Mouse (Mus musculus) urinary bladder, adult 2 months (tissue): Measurements from ENCODE around the gene Stxbp1. TPM values are rescaled to one million over a fixed set of nuclear protein-coding genes. Genes with fewer than 3 reads are reported as not detected.

ENCODE experiments used
- DNase-seq: peaks from one replicate; pipeline ENCODE4 v3.0.0; 2022; ENCODE audit warnings: low spot score
- polyA plus RNA-seq: library from polyadenylated mRNA; depleted of rRNA; stranded (reverse); fragments of >200 nt; gene quantifications from 2 replicates; pipeline ENCODE4 v1.2.3, GENCODE M21; 2012; rRNA removed

Stxbp1 gene
- polyA plus RNA-seq, 1 experiment = 15.8 TPM

DNA sequence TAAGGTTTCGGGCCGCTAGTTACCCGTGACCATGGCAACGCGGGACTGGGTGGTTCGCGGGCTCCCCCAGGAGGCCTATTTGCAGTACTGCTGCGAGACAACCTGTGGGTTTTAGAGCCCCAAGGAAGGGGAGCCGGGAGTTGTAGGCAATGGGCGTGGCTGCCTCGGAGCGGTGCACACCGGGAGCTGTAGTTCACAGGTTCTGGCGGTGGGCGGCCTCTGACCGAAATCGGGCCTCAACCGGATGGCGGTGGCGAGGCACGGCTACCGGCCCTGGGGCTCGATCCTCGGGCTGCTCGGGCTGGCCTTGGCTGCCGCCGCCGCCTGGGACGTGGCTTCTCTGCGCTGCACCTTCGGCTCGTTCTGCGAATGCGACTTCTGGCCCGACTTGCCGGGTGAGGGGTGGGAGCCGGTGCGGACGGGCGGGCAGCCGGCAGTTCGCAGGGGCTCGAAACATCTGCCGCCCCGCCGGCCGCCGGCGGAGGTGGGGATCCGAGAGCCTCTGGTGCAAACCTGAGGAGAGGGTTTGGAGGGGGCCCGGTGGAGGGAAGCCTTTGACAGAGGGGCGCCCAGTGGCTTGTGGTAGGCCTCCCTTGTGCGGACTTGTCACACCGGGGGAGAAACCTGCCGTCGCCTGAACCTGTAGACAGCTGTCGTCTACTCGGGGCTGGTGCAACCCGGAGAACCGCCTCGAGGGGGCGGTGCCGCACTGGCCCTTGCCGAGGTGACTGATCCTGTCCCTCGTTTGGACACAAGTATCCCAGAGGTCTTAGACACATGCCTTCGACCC, 89.8 kb downstream of the Stxbp1 start, which contains the start of gene Tor2a:
Gene Tor2a (plus strand): TSS at position 179 of the 790 bp plus-strand sequence.
- DNase-seq = peak; percentile 85

DNA sequence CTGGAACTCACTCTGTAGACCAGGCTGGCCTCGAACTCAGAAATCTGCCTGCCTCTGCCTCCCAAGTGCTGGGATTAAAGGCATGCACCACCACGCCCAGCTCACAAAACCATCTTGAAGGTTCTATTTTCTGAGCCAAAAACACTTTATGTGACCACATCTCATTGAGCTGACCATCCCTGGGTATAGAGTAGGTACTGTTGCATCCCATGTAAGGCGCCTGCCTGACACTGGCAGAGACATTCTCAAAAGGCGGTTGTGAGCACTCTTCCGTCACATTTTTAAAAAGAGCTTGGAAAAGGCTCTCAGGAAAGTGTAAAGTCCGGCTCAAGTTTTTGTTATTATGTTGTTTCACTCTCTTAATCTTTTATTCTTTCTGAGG, 90.4 kb downstream of the Stxbp1 start:
- DNase-seq = no peak

DNA sequence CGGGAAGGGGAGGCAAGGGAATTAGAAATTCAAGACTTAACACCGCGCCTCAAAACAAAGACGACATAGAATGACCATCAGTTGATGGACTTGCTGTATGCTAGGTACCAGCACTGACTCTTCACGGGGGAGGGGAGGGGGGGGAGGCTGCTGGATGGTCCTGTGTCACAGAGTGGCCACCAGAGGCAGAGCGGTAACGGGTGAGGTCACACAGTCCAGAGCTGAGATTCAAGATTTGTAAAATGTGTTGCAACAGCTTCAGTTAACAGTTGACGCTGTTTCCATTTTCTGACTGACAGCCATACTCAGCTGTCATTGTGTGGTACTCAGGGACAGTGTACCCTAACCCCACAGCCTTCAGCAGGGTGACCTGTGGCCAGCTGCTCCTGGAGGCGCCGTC, 94.9 kb downstream of the Stxbp1 start:
- DNase-seq = no peak

DNA sequence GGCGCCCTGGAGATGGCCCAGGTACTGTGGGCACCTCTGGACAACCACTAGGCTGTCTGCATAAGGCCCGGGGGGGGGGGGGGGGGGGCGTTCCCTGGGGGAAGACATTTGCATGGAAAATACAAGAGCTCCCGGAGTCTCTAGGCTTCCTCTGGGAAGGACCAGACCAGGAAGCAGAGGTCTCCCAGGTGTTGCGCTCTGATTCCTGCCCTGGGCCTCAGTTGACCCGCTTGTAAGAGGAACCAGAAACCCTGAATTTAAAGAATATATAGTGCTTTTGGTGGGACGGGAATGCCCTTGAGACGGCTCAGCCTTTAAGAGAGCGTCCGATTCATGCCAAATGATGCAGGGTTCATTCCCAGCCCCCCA, 95.4 kb downstream of the Stxbp1 start:
- DNase-seq = no peak

DNA sequence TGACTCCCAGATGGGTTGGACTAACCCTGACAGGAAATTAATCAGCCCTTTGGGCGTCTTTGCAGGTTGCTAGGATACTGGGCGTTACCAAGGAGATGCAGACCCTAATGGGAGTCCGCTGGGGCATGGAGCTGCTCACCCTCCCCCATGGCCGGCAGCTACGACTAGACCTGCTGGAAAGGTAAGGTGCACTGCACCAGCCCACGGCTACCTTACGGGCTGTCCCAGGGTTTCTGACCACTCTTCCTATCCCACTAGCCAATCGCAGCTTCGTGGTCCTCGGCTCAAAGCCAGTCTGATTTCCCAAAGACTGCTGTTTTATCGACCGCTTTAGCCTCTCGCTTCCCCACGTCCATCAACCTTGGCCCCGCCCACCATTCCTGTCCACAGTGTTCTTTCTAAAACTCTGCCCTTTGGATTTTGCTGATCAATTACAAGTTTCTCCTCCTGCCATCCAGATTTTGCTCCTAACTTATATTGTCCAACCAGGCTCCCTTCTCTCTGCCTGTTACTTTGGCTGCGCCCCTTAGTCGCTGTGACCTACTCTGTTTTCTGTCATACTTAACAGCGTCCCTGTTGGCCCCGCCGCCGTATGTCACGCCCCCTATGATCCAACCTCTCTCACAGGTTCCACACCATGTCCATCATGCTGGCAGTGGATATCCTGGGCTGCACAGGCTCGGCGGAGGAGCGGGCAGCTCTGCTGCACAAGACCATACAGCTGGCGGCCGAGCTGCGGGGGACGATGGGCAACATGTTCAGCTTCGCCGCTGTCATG, 96.0 kb downstream of the Stxbp1 start:
- DNase-seq = peak; percentile 48

DNA sequence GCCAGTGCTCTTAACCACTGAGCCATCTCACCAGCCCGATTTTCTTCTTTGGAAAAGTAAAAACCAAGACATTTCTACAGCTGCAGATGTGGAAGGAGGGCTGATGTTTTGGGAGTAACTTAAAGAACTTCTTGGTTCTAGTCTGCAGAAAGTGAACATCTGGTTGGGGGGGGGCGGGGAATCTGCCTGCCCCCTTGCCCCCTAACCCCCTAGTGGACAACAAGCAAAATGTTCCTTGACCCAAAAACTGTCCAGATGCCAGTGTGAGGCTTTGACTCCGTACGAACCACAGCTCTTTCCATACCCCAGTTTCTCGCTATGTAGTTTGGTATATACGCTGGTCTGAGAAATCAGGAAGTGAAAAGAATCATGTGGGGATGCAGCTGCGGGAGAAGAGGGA, 96.8 kb downstream of the Stxbp1 start:
- DNase-seq = no peak

DNA sequence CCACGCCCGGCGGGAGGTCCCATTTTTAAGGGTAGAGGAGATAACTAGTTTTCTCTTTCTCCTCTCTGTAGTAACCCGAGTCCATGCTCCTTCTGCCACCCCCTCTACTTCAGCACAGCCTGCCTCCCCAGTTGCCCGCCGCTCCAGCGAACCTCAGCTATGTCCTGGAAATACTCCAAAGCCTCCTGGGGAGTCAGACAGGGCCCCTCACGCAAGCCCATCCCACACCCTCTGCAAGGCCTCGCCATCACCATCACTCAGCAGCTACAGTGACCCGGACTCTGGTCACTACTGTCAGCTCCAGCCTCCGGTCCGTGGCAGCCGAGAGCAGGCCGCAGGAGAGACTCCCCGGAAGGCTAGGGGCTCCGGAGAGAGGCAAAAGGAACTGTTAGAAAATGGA, 98.0 kb downstream of the Stxbp1 start:
- no peak for DNase-seq

DNA sequence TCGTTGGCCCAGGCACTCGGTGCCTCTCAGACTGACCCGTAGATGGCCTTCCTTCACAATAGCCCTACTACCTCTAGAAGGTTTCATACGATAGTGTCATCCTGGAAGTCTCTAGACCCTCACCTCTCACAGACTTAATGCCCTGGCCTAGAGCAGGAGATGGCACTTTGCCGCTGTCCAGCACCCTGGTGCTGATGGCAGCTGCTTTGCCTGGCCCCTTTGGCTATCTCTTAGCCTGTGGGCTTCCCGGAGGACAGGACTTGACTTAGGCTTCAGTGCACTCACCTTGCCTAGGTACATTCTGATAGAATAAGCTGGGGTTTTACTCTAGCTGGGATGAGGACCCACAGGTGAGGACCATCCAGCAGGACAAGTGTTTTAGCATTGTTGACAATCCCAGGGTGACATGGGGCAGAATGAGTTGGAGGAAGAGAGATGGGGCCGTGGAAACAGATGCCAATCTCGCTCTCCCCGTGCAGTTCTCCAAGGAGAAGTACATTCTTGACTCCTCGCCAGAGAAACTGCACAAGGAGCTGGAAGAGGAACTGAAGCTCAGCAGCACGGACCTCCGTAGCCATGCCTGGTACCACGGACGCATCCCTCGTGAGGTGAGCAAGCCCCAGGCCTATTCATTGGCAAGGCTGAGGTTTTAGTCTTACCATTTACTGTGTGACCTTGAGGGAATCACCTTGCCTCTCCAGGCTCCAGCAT, 102.6 kb downstream of the Stxbp1 start:
- DNase-seq = no peak

DNA sequence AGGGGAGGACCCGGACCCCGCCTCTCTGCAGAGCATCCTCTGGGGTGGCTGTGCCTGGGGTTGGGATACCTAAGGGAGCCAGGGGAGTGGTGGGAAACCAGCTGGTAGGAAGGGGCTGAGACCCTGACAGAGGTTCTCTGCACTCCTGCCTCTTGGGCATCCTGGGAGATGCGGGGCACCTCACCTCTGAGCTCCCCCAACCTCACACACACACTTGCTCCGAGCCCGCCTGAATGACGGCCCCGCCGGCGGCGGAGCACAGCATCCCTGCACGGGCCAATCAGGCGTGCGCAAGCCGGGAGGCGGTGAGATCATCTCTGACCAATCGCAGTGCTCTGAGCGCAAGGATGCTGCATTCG, 104.9 kb downstream of the Stxbp1 start:
- no peak for DNase-seq

DNA sequence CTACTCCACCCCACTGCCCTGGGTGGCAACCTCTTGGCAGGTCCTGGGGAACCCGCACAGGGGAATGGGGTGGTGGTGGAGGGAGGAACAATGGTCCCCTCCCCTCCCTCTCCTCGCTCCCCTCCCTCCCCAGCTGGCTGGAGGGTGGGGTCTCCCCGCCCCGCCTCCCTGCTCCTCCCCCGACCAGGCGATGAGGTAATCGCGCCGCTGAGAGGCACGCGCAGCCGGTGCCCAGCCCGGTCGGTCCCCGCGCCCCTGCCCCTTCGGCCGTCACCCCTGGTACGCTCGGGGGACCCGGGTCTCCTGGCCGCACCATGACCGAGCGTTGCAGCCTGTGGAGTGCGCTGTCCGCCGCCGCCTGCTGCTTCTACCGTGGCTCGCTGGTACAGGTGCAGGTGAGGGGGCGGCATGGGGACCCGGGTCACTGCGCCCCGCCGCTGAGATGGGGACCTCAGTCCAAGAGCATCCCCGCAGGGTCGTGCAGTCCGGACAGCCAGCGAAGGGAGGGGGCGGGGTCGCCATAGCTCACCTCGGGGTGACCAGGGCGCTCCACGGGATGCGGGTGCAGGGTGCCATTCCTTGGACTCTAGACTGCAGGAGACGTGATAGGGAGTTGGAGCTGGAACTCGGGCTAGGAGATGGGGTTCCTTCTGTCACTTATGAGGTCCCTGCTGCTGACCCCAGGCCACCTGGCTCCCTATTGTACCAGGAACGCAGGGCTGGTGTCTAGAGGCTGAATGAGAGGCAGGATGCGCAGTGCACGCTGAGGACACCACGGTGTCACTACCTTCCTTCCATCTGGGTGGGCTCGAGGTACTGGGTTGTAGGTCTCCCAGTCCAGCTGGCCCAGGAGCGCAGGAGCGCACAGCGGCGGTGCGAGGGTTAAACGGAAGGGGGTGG, 105.5 kb downstream of the Stxbp1 start:
- no peak for DNase-seq

DNA sequence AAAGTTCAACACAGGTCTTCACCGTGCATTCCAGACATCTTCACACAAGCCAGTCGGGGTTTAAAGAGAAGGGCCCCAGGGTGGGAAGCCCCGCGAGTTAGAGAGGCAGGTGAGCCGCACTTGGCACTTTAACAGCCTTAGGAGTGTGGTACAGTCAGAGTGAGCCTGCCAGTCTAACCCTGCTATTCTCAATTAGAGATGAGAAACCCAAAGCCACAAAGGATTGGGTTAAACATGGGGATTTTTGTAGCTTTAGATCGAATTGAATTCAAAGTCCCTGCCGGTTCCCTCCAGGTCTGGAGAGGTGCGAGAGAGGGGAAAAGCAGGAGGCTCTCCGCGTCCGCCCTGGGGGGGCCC, 106.2 kb downstream of the Stxbp1 start, which contains the start of gene 6330409D20Rik:
Gene 6330409D20Rik (minus strand): TSS at position 101 of the 357 bp plus-strand sequence.
- DNase-seq = no peak

DNA sequence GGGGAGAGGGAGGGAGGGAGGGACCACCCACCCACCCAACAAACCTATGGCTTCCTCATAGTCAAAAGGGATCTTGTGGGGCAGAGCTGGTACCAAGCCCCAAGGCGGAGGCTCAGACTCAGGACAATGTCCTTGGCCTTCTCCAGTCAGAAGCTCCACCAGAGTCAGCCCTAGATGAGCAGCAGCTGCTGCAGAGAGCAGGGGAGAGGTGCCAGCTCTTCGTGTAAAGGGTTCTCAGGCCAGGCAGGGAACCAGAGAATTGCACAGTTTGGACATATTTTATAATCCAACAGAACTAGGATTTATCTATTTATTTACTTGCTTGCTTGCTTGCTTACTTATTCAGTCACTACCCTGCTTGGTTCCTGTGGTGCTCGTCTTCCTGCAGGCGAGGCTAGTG, 107.7 kb downstream of the Stxbp1 start:
- DNase-seq = no peak

Other genes starting within 250 kb of the Stxbp1 start
- gene St6galnac6, start 247.5 kb downstream of the Stxbp1 start, polyA plus RNA-seq = 20.8 and 33.1 TPM in 2 replicates
- gene Ak1, start 225.5 kb downstream of the Stxbp1 start, polyA plus RNA-seq = 43.8 and 59.1 TPM in 2 replicates
- 59.8 and 73.9 TPM in 2 replicates for gene Eng, start 200.7 kb downstream of the Stxbp1 start, polyA plus RNA-seq
- 29.4 and 36.3 TPM in 2 replicates for gene Fpgs, start 143.1 kb downstream of the Stxbp1 start, polyA plus RNA-seq
- 112 and 151 TPM in 2 replicates for gene Cdk9, start 134.2 kb downstream of the Stxbp1 start, polyA plus RNA-seq
- gene Sh2d3c, start 126.2 kb downstream of the Stxbp1 start, polyA plus RNA-seq = 9.9 and 10.3 TPM in 2 replicates
- not detected in 2 replicates for gene 6330409D20Rik, start 106.2 kb downstream of the Stxbp1 start, polyA plus RNA-seq
- gene Tor2a, start 90.0 kb downstream of the Stxbp1 start, polyA plus RNA-seq = 42.9 and 53.7 TPM in 2 replicates
- gene Ttc16, start 71.6 kb downstream of the Stxbp1 start, polyA plus RNA-seq = 0.80 and 0.85 TPM in 2 replicates
- gene Ptrh1, start 71.5 kb downstream of the Stxbp1 start, polyA plus RNA-seq = 8.6 and 10.4 TPM in 2 replicates
- 0.29 and 0.41 TPM in 2 replicates for gene Cfap157, start 62.8 kb downstream of the Stxbp1 start, polyA plus RNA-seq
- gene Fam129b, start 28.9 kb upstream of the Stxbp1 start, polyA plus RNA-seq = 99.6 and 102 TPM in 2 replicates
- 1,100 and 1,122 TPM in 2 replicates for gene Rpl12, start 114.3 kb upstream of the Stxbp1 start, polyA plus RNA-seq
- gene Lrsam1, start 114.4 kb upstream of the Stxbp1 start, polyA plus RNA-seq = 15.1 and 15.9 TPM in 2 replicates
- gene Slc2a8, start 134.8 kb upstream of the Stxbp1 start, polyA plus RNA-seq = 21.0 and 21.5 TPM in 2 replicates